Mouse (Mus musculus) heart, embryonic 16.5 days (tissue): ENCODE data around the gene Serpina3a. TPM values are rescaled to one million over a fixed set of nuclear protein-coding genes. Genes with fewer than 3 reads are reported as not detected.

ENCODE experiments used
- ATAC-seq: fragments of 200-750 bp; cut with Nextera tagmentation; replicated peaks from 2 replicates; pipeline ENCODE4 v1.8.0; 2017; ENCODE audit warnings: moderate number of reproducible peaks; ENCODE audit not compliant: insufficient read depth, low FRiP score; ENCODE audit errors: extremely low read depth
- H3K27ac ChIP-seq: fragments of 300-500 bp; sonication (generic); 2 replicates; pipeline ENCODE4 v1.5.1; 2014; ENCODE audit warnings: mild to moderate bottlenecking, low read length, control low read depth, moderate library complexity
- H3K27me3 ChIP-seq: fragments of 300-500 bp; sonication (generic); 2 replicates; pipeline ENCODE4 v1.6.1; 2014; ENCODE audit warnings: low read length, mixed read lengths; ENCODE audit not compliant: control insufficient read depth, insufficient read depth
- H3K36me3 ChIP-seq: fragments of 300-500 bp; sonication (generic); 2 replicates; pipeline ENCODE4 v1.6.1; 2014; ENCODE audit not compliant: control insufficient read depth, insufficient read depth
- H3K4me1 ChIP-seq: fragments of 300-500 bp; sonication (generic); 2 replicates; pipeline ENCODE4 v1.6.1; 2014; ENCODE audit warnings: low read length, mixed read lengths; ENCODE audit not compliant: control insufficient read depth, insufficient read depth
- H3K4me2 ChIP-seq: fragments of 300-500 bp; sonication (generic); 2 replicates; pipeline ENCODE4 v1.6.1; 2014; ENCODE audit warnings: low read depth, mild to moderate bottlenecking, control low read depth, low read length
- H3K4me3 ChIP-seq: fragments of 300-500 bp; sonication (generic); 2 replicates; pipeline ENCODE4 v1.5.1; 2014; ENCODE audit warnings: mild to moderate bottlenecking, control low read depth, low read length
- H3K9ac ChIP-seq: fragments of 300-500 bp; sonication (generic); 2 replicates; pipeline ENCODE4 v1.6.1; 2014; ENCODE audit warnings: low read length, control low read depth
- H3K9me3 ChIP-seq: fragments of 300-500 bp; sonication (generic); replicated peaks from 2 replicates; pipeline ENCODE4 v1.6.1; 2016; ENCODE audit warnings: low read length; ENCODE audit not compliant: control insufficient read depth
- WGBS: fragments of 180-500 bp; shearing (Covaris S2); extraction: QIAGEN DNeasy Blood & Tissue Kit; methylation state at CpG from one replicate; pipeline ENCODE4 v1.1.7; 2014; 5-methylcytosine and 5-hydroxymethylcytosine counted together
- polyA plus RNA-seq: library from polyadenylated mRNA; unstranded; fragments of >200 nt; fragmentation: Nextera tagmentation; extraction: Ambion mirVana; gene quantifications from 2 replicates; pipeline ENCODE4 v1.2.1, GENCODE M21; 2015

The Serpina3a gene
- polyA plus RNA-seq, 1 experiment from 2014 or later: not detected

DNA sequence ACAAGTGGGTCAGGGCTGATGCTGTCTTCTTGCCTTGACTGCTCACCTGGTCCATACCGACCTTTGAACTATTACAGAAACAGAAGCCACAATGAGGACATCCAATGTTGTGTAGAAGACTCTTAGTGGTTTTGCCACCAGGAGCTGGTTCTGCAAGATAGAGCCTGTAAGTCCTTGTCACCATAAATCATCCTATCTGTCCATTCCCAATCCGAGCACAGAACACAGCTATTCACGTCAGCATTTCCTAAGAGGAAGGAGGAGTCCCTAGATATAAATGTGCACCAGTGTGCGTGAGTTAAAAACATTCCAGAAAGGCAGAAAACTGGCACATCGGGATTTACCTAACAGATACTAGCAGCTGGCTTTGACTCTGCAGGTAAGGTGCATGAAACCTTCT lies 15.2 kb downstream of the Serpina3a start, which contains the start of gene Serpina3b:
TSS of gene Serpina3b (plus strand) at position 301 of the 400 bp plus-strand sequence.
- Histone ChIP-seq H3K9me3 (no peaks in the 10 kb centered on the region), H3K36me3 (no peaks in the 10 kb centered on the region), H3K9ac (no peak within 1 kb of the TSS), H3K4me3 (no peak within 1 kb of the TSS), H3K27me3 (no peaks in the 10 kb centered on the region), H3K4me2 (no peak within 1 kb of the TSS), H3K4me1 (no peaks in the 10 kb centered on the region), H3K27ac (no peak within 1 kb of the TSS)
- 69% methylated on average over 5 of the region's 5 CpGs for WGBS
- no peak for ATAC-seq

DNA sequence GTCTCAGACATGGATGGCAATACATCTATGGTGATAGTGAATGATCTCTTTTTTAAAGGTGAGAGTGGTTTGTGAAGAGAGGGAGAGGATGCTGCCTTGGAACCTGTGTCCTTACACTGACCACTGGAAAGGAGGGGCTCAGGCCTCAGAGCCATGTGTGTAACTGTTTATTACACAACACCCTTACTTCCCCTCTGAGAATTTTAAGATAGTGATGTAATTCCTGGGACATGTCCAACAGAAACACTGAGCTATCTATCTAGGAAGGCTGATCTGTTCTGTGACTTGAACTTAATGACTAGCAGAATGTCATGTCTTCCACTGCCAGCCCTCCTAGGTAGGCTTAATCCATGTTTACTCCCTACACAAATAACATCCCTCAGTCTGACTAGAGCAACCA lies 18.5 kb downstream of the Serpina3a start:
- Histone ChIP-seq H3K4me2 (no peak overlapping the region), H3K27ac (peak overlapping the region; percentile 45; the same call in 1 of the 2 replicates)
- ATAC-seq: peak; percentile 60; the same call in 1 of the 2 replicates

DNA sequence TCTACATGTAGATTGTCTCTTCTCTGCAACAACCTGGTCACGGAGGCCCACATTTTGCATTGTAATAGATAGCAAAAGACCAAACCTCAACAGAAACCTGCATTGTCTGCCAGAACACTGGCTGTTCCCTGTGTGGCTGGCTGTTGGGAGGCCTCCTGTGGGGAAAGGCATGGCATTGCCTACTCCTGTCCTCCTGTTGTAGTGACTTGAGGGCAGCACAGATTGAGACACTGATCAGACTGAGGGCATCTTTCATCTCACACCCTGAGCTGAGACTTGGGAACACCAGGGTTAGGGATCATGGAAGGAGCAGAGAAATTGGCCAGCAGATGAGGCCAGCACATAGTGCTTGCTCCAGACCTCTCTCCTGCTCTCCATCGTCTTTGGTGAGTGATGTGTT lies 25.7 kb downstream of the Serpina3a start:
- H3K9ac ChIP-seq: no peak overlapping the region
- no peaks in the 10 kb centered on the region for H3K9me3 ChIP-seq
- no peaks in the 10 kb centered on the region for H3K27me3 ChIP-seq
- H3K36me3 ChIP-seq: no peaks in the 10 kb centered on the region
- H3K4me2 ChIP-seq: no peak overlapping the region
- no peak overlapping the region for H3K27ac ChIP-seq
- ATAC-seq: no peak
- H3K4me1 ChIP-seq: no peaks in the 10 kb centered on the region
- WGBS: 76% methylated on average over 2 of the region's 2 CpGs
- H3K4me3 ChIP-seq: no peak overlapping the region

More for the DNA sequence above, 18.5 kb downstream of the Serpina3a start:
- H3K9me3 ChIP-seq: no peaks in the 10 kb centered on the region
- H3K4me3 ChIP-seq: no peak overlapping the region
- no peaks in the 10 kb centered on the region for H3K4me1 ChIP-seq
- H3K9ac ChIP-seq: no peak overlapping the region
- H3K27me3 ChIP-seq: no peaks in the 10 kb centered on the region
- H3K36me3 ChIP-seq: no peaks in the 10 kb centered on the region

DNA sequence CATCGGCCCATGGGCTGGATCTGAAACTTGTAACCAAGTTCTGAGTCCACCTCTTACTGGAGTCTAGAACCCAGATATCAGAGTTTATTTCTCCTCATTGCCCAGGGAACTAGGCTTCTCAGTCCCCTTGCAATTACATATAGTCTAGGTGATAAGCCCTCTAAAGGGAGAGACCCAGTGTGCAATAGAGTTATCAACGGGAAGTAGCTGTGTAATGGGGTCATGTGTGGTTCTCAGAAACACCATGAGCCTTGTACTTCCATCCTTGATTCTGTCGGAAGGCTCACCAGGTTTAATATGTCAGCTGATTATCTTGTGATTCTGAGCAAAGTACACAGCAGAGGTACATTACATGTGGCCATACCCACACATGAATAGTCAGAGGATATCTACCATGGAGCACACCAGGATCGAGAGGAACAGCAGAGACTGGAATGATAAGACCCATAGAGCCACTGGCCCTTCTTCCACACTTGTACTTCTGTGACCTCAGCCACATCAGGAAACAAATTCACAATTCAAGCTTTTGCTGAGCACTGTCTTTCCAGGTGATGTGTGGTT lies 28.1 kb downstream of the Serpina3a start:
- 79% methylated on average over 4 of the region's 4 CpGs for WGBS
- H3K4me2 ChIP-seq: no peak overlapping the region
- H3K4me3 ChIP-seq: no peak overlapping the region
- no peak overlapping the region for H3K9ac ChIP-seq
- H3K36me3 ChIP-seq: no peaks in the 10 kb centered on the region
- H3K9me3 ChIP-seq: no peaks in the 10 kb centered on the region
- no peaks in the 10 kb centered on the region for H3K4me1 ChIP-seq
- no peaks in the 10 kb centered on the region for H3K27me3 ChIP-seq
- ATAC-seq: no peak
- H3K27ac ChIP-seq: no peak overlapping the region

DNA sequence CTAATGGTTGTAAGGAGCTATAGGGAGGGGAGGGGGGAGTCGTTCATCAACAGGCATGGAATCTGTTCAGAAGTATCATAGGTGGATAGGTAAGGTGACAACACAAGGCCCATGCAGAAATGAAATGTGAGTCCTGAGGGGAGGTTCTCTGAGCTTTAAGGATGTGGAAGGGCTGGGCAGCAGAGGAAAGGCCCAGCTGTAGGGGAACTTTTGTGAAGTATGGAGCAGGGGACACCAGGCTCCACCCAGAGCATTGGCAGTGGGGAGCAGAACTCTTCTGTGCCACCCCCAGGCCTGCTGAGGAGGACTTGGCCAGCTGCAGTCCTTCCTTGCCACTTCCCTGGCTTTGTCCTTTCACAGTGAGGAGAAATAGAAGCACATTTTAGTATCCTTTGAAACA lies 29.0 kb downstream of the Serpina3a start:
- Histone ChIP-seq H3K4me3 (no peak overlapping the region), H3K4me2 (no peak overlapping the region), H3K9ac (no peak overlapping the region), H3K27ac (no peak overlapping the region), H3K27me3 (no peaks in the 10 kb centered on the region), H3K4me1 (no peaks in the 10 kb centered on the region), H3K9me3 (no peaks in the 10 kb centered on the region), H3K36me3 (no peaks in the 10 kb centered on the region)
- ATAC-seq: no peak
- WGBS: 63% methylated on average over 1 of the region's 1 CpGs

DNA sequence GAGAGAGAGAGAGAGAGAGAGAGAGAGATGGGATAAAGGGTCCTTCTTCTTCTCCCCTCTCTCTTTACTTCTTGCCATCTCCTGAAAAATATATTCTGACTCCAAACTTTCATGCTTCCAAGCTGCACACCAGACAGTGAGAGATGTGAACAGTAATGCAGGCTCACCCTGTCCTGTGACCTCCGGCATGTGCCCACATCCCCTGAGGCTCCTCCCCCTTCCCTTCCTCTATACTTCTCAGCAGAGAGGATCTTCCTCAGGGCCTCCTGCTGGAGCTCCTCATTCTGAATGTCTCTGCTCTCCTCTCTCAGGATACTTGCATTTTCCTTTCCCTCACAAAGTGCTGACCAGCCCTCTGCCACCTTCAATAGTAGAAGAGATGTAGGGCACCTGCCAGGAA lies 29.9 kb downstream of the Serpina3a start:
- H3K4me3 ChIP-seq: no peak overlapping the region
- no peaks in the 10 kb centered on the region for H3K9me3 ChIP-seq
- H3K4me2 ChIP-seq: no peak overlapping the region
- H3K9ac ChIP-seq: no peak overlapping the region
- WGBS: 53% methylated on average over 1 of the region's 1 CpGs
- ATAC-seq: no peak
- no peaks in the 10 kb centered on the region for H3K4me1 ChIP-seq
- H3K36me3 ChIP-seq: no peaks in the 10 kb centered on the region
- H3K27me3 ChIP-seq: no peaks in the 10 kb centered on the region
- no peak overlapping the region for H3K27ac ChIP-seq

DNA sequence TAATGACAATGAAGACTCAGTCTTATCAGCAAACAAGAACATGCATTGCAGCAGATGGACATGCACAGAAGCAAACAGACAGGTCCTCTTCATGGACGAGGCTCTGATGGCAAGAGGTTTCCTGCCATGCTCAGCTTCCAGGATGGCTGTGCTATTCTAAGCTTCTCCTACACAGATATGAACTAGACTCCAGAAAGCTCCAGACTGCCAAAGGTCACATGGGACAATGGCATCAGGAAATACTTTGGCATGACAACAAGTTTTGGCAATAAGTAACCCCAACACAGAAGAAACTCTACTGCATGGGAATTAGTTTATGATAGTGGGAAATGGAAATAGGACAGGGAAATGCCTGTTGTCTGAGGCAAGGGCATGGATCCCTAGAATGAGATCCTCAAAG lies 30.8 kb downstream of the Serpina3a start:
- H3K27ac ChIP-seq: no peak overlapping the region
- WGBS: 46% methylated on average over 1 of the region's 1 CpGs
- H3K4me1 ChIP-seq: no peaks in the 10 kb centered on the region
- no peaks in the 10 kb centered on the region for H3K9me3 ChIP-seq
- no peak overlapping the region for H3K4me2 ChIP-seq
- no peaks in the 10 kb centered on the region for H3K36me3 ChIP-seq
- no peaks in the 10 kb centered on the region for H3K27me3 ChIP-seq
- no peak for ATAC-seq
- no peak overlapping the region for H3K4me3 ChIP-seq
- H3K9ac ChIP-seq: no peak overlapping the region

DNA sequence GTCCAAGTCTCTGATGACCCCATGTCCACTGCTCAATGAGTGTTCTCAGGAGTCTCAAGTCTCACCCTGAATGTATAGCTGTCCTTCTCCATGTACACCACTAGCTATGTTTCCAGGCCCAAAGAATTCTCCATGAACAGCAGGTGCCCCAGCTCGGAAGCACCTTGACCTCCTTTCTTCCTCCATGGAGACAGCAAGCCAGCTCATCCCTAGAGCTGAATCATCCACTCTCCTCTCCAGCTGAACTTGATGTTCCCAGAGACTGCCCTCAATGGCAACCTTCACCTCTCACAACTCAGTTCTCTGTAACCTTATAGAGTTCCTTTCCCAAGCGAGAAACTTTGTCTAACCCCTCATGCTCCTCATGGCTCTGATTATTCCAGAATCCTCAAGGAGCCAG lies 33.0 kb downstream of the Serpina3a start:
- no peak overlapping the region for H3K4me3 ChIP-seq
- WGBS: 78% methylated on average over 2 of the region's 2 CpGs
- H3K4me1 ChIP-seq: no peaks in the 10 kb centered on the region
- no peaks in the 10 kb centered on the region for H3K27me3 ChIP-seq
- no peak overlapping the region for H3K27ac ChIP-seq
- no peaks in the 10 kb centered on the region for H3K36me3 ChIP-seq
- no peaks in the 10 kb centered on the region for H3K9me3 ChIP-seq
- H3K4me2 ChIP-seq: no peak overlapping the region
- H3K9ac ChIP-seq: no peak overlapping the region
- no peak for ATAC-seq

DNA sequence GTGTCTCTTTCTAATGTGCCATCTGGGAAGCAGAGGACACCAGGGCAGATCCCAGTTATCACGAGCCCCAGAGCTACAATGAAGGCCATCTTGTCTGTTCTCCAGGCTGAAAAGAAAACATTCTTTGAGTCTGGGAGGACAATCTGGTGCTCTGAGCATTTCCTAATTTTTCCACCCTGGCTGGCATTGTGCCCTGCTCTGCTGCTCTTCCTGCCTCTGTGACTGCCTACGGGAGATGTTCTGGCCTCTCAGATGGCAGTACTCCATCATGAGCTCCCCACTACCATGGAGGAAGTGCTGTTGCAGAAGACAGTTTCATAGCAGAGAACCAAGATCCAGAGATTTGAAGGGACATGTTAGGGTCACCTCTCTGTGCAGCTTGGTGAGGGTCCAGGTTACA lies 39.5 kb downstream of the Serpina3a start:
- no peak for ATAC-seq
- H3K4me2 ChIP-seq: no peak overlapping the region
- no peak overlapping the region for H3K4me3 ChIP-seq
- no peak overlapping the region for H3K9ac ChIP-seq
- no peaks in the 10 kb centered on the region for H3K36me3 ChIP-seq
- H3K27me3 ChIP-seq: no peaks in the 10 kb centered on the region
- H3K27ac ChIP-seq: no peak overlapping the region
- H3K9me3 ChIP-seq: no peaks in the 10 kb centered on the region
- H3K4me1 ChIP-seq: no peaks in the 10 kb centered on the region
- WGBS: 61% methylated on average over 2 of the region's 2 CpGs
